Mouse (Mus musculus) embryonic facial prominence, embryonic 14.5 days (tissue): Measurements from ENCODE around the gene Actrt2. TPM values are rescaled to one million over a fixed set of nuclear protein-coding genes. Genes with fewer than 3 reads are reported as not detected.
A peak's percentile ranks its signal among the peaks of the same experiment; 100 is the strongest.

Source experiments
- ATAC-seq: fragments of 200-750 bp; cut with Nextera tagmentation; 2 replicates; pipeline ENCODE4 v1.8.0; 2017; ENCODE audit warnings: low read depth, moderate number of reproducible peaks, moderate TSS enrichment
- DNase-seq: peaks from one replicate; pipeline ENCODE4 v3.0.0-alpha.2; 2015; ENCODE audit warnings: low spot score
- H3K27ac ChIP-seq: fragments of 300-500 bp; sonication (generic); replicated peaks from 2 replicates; pipeline ENCODE4 v1.5.1; 2014; ENCODE audit warnings: low read depth, mild to moderate bottlenecking, low read length, moderate library complexity
- H3K27me3 ChIP-seq: fragments of 300-500 bp; sonication (generic); replicated peaks from 2 replicates; pipeline ENCODE4 v1.6.1; 2014; ENCODE audit warnings: low read length; ENCODE audit not compliant: control insufficient read depth, insufficient read depth
- H3K36me3 ChIP-seq: fragments of 300-500 bp; sonication (generic); 2 replicates; pipeline ENCODE4 v1.6.1; 2014; ENCODE audit warnings: low read length, mixed read lengths; ENCODE audit not compliant: control insufficient read depth, insufficient read depth
- H3K4me1 ChIP-seq: fragments of 300-500 bp; sonication (generic); 2 replicates; pipeline ENCODE4 v1.6.1; 2014; ENCODE audit warnings: antibody characterized with exemption, low read length; ENCODE audit not compliant: control insufficient read depth, insufficient read depth
- H3K4me2 ChIP-seq: fragments of 300-500 bp; sonication (generic); 2 replicates; pipeline ENCODE4 v1.6.1; 2014; ENCODE audit warnings: low read depth, mild to moderate bottlenecking, low read length, moderate library complexity, mixed read lengths
- H3K4me3 ChIP-seq: fragments of 300-500 bp; sonication (generic); 2 replicates; pipeline ENCODE4 v1.5.1; 2014; ENCODE audit warnings: low read depth, mild to moderate bottlenecking, low read length
- H3K9ac ChIP-seq: fragments of 300-500 bp; sonication (generic); 2 replicates; pipeline ENCODE4 v1.6.1; 2014; ENCODE audit warnings: low read depth, mild to moderate bottlenecking, low read length, moderate library complexity, mixed read lengths
- H3K9me3 ChIP-seq: fragments of 300-500 bp; sonication (generic); 2 replicates; pipeline ENCODE4 v1.6.1; 2016; ENCODE audit warnings: low read length; ENCODE audit not compliant: control insufficient read depth
- WGBS: fragments of 180-500 bp; shearing (Covaris S2); extraction: QIAGEN DNeasy Blood & Tissue Kit; methylation state at CpG from one replicate; pipeline ENCODE4 v1.1.7; 2014; 5-methylcytosine and 5-hydroxymethylcytosine counted together
- polyA plus RNA-seq: library from polyadenylated mRNA; unstranded; fragments of >200 nt; fragmentation: Nextera tagmentation; extraction: Ambion mirVana; gene quantifications from 2 replicates; pipeline ENCODE4 v1.2.1, GENCODE M21; 2014

Actrt2 gene
- polyA plus RNA-seq, 1 experiment from 2014 or later: not detected

DNA sequence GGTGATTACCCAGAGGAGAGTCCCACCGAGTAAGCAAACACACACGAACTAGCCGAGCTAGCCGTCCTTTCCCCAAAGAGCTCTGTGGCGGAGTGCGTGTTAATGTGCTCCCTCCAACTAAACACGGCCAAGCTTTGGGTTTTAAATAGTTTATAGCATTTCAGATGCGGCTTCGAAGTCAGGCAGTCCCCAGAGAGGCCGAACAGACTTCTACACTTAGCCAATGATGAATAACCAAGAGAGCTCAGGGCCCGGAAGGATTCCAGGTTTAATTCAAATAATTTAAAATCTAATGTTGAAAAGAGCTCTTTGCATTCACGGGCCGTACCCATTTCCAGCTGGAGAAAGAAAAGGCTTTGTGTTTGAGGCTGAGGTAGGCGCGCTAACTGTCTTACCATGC is 7.3 kb upstream of the Actrt2 start:
- Histone ChIP-seq H3K4me3 (no peak overlapping the region), H3K4me1 (no peaks in the 10 kb centered on the region)

DNA sequence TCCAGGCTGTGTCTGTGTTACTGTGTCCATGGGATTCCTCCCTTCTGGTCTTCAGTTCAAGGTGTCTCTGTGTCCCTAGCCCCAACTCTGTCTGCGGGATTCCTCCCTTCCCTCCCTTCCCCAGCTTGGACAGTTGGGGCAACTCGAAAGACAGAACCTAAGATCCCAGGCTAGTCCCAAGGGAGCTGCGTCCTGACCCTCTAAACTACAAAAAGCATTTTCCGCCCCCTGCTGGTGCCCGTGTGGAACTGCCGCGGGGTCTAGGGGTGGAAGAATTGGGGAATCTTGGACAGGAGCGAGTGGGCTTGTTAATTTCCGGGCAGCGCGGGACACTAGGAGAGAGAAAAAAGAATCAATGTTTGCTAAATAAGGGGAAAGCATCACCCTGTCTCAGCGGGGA is 6.9 kb upstream of the Actrt2 start:
- Histone ChIP-seq H3K4me3 (no peak overlapping the region), H3K4me2 (peak overlapping the region; percentile 19), H3K36me3 (no peaks in the 10 kb centered on the region), H3K27me3 (no peaks in the 10 kb centered on the region; the same call in 1 of the 2 replicates), H3K9me3 (no peaks in the 10 kb centered on the region), H3K27ac (no peak overlapping the region), H3K4me1 (no peaks in the 10 kb centered on the region), H3K9ac (no peak overlapping the region)
- WGBS: 2% methylated on average over 12 of the region's 12 CpGs
- DNase-seq: peak; percentile 75
- ATAC-seq: no peak

More for the DNA sequence above, 7.3 kb upstream of the Actrt2 start:
- Histone ChIP-seq H3K27me3 (no peaks in the 10 kb centered on the region; the same call in 1 of the 2 replicates), H3K9ac (no peak overlapping the region), H3K9me3 (no peaks in the 10 kb centered on the region), H3K4me2 (peak overlapping the region; percentile 19), H3K36me3 (no peaks in the 10 kb centered on the region), H3K27ac (no peak overlapping the region)
- ATAC-seq (no peak; the same call in 1 of the 2 replicates), DNase-seq (no peak)
- WGBS: 28% methylated on average over 15 of the region's 15 CpGs

DNA sequence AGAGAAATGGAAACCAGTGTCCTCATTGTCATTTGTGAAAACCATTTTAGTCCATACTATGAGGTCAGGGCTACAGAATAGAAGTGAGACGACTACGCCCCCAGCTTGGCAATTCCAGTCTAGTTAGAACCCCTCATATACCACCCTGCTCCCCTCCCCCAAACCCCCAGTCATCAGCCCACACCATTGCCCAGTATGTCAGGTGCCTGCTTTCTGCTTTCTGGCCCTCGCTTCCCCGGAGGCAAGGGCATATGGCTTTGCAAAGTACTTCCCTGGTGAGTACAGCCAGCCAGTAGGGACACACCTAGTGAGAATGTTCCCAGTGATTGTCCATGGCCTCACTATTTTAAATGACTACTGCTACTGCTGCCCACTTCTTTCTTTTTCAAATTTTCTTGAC is 6.3 kb upstream of the Actrt2 start:
- Histone ChIP-seq H3K27ac (no peak overlapping the region), H3K27me3 (no peaks in the 10 kb centered on the region; the same call in 1 of the 2 replicates), H3K4me1 (no peaks in the 10 kb centered on the region), H3K4me3 (no peak overlapping the region), H3K36me3 (no peaks in the 10 kb centered on the region), H3K4me2 (no peak overlapping the region), H3K9me3 (no peaks in the 10 kb centered on the region), H3K9ac (no peak overlapping the region)
- 71% methylated on average over 4 of the region's 4 CpGs for whole genome bisulfite sequencing
- ATAC-seq (no peak), DNase-seq (no peak)

DNA sequence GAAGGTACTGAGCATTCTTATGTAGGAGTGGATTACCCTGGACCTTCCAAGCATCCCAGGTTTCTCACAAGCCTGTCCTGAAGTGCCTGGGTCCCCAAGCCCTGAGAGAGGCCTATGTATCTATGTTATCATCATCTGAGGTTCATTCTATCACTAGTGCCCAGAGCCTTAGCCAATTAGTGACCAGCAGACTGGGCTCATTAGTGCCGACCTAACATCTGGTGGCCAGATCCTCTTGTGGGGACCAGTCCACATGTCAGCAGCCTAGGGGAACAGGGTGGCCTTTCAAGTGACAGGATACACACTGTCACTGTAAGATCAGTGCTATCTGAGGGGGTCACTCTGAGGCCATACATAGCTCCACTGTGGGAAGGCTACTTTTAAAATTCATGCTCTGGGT is 4.4 kb upstream of the Actrt2 start:
- Histone ChIP-seq H3K36me3 (no peaks in the 10 kb centered on the region), H3K27me3 (no peaks in the 10 kb centered on the region; the same call in 1 of the 2 replicates), H3K4me3 (no peak overlapping the region), H3K4me2 (no peak overlapping the region), H3K9me3 (no peaks in the 10 kb centered on the region), H3K27ac (no peak overlapping the region), H3K4me1 (no peaks in the 10 kb centered on the region), H3K9ac (no peak overlapping the region)
- DNase-seq (no peak), ATAC-seq (no peak)
- WGBS: 24% methylated on average over 1 of the region's 1 CpGs

DNA sequence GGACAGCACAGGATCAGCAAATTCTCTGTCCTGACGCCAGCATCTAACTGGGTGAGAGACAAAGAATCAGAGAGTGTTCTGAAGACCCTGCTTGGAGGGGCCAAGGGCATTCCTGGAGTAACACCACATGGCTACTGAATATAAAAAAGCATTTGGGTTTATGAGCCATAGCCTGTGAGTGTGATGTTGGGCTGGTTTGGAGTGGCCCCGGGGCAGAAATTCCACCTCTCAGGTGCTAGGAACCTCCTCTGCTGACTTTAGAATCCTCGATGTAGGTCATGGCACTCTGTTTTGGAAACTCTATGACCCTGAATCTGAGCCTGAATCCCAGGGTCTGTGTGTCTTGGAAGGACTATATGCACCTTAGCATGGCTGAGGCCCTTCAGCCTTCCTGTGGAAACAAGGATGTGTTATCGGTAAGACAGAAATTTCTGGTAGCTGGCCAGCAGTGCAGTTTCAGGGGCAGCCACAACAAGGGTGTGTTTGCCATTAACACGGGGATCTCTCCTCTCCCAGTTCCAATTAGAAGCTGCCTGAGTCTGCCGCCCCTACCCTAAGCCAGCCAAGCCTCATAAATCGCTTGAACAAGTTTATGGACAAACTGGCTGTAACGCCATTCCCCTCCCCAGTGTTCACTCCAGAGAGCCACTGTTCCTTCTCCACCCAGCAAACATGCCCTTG is 3.7 kb upstream of the Actrt2 start:
- Histone ChIP-seq H3K27me3 (no peaks in the 10 kb centered on the region; the same call in 1 of the 2 replicates), H3K4me1 (no peaks in the 10 kb centered on the region), H3K4me3 (no peak overlapping the region), H3K9me3 (no peaks in the 10 kb centered on the region), H3K36me3 (no peaks in the 10 kb centered on the region), H3K9ac (no peak overlapping the region), H3K4me2 (no peak overlapping the region), H3K27ac (no peak overlapping the region)
- DNase-seq: no peak
- ATAC-seq: no peak
- WGBS: 57% methylated on average over 8 of the region's 8 CpGs

DNA sequence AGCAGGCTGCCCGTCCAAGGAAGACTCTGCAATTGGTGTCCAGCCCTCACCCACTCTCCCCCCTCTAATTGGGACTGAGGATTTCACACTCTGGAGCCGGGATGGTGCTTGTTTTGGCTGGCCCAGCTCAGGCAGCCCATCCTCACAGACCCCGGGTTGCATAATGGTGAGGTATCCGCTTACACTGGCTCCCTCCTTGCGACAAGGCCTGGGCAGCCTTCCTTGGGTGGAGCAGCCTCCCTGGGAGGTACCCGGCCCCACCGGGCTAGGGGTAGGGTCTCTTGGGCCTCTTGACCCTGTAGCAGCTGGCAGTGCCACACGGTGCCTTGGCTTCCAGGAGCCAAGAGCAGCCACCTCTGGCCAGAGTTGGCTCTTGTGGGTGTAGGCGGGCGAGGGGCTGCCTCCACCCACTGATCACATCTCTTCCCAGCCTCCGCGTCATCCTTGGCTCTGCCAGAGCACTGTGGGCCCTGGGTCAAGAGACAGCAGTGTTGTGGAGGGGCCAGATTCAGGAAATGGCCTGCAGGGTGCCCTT is 4.9 kb downstream of the Actrt2 start:
- Histone ChIP-seq H3K27me3 (no peaks in the 10 kb centered on the region), H3K27ac (no peak overlapping the region), H3K36me3 (no peaks in the 10 kb centered on the region), H3K9me3 (no peaks in the 10 kb centered on the region), H3K4me1 (0 out of 2 replicates have a peak, but pooled peaks cover 10% of the 10 kb centered on the region), H3K4me2 (no peak overlapping the region), H3K4me3 (no peak overlapping the region), H3K9ac (no peak overlapping the region)
- 58% methylated on average over 11 of the region's 12 CpGs for WGBS
- ATAC-seq: 0 out of 2 replicates have a peak, but pooled peaks have one; percentile 41
- DNase-seq: no peak

DNA sequence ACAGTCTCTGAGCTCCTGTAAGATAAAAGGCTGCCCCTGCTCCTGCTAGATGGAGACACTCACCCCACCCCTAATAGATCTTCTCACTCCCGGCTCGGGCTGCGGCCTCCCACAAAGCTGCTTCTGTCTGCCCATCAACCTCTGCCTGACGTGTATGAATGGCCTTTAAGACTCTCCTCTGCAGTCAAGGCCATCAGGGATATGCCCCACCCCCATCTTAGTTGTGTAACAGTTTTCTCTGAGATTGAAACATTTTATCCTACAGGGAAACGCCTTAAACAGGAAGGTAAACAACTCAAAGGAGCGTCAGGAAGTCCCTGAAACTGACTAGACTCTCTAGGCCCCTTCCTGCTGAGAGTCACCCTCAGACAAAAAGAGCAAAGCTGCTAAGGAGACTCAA is 6.4 kb downstream of the Actrt2 start:
- Histone ChIP-seq H3K4me1 (0 out of 2 replicates have a peak, but pooled peaks cover 10% of the 10 kb centered on the region), H3K4me3 (no peak overlapping the region), H3K27ac (no peak overlapping the region), H3K4me2 (no peak overlapping the region), H3K9ac (no peak overlapping the region), H3K27me3 (no peaks in the 10 kb centered on the region), H3K36me3 (no peaks in the 10 kb centered on the region), H3K9me3 (no peaks in the 10 kb centered on the region)
- no peak for DNase-seq
- no peak for ATAC-seq
- WGBS: 46% methylated on average over 6 of the region's 6 CpGs

DNA sequence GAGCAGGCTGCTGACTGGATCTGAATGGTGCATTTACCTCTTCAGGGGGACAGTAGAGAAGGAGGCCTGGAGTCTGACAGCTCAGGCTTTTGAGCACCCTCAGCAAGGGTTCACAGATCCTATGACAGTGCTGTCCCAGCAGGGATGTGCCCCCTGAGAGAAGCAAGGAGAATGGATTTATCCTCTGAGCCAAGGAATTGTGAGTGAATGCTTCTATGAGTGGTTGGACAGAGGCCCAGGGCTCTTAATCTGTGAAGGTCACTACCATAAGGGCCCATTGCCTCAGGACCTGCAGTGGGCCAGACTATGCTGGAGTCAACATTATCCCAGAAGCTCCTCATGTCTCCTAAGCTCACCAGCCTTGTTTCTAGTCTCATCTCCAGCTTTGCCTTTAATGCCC is 7.6 kb downstream of the Actrt2 start:
- Histone ChIP-seq H3K9ac (no peak overlapping the region), H3K27ac (no peak overlapping the region), H3K4me1 (0 out of 2 replicates have a peak, but pooled peaks cover 10% of the 10 kb centered on the region), H3K4me3 (no peak overlapping the region), H3K4me2 (no peak overlapping the region), H3K27me3 (no peaks in the 10 kb centered on the region), H3K9me3 (no peaks in the 10 kb centered on the region), H3K36me3 (no peaks in the 10 kb centered on the region)
- DNase-seq (no peak), ATAC-seq (no peak)
